Mouse (Mus musculus): ENCODE data around the gene Slc36a3.

- TF ChIP-seq CTCF (IDR thresholded peaks at IDR 0.05; ENCODE audit: borderline replicate concordance, insufficient read depth, low read depth, low read length) (no peak), POLR2A (IDR thresholded peaks at IDR 0.05; ENCODE audit: borderline replicate concordance, insufficient read depth, low read length) (no peak)
Observed at GRCm38 (mm10) chr11:55085396-55085795, 66.1 kb downstream of the Slc36a3 start.

All from cerebellum, adult 2 months (tissue).